Mouse (Mus musculus) thymus, adult 2 months (tissue): ENCODE results near the gene Olfr591. TPM values are rescaled to one million over a fixed set of nuclear protein-coding genes. Genes with fewer than 3 reads are reported as not detected.

Source experiments
- DNase-seq: peaks from one replicate; pipeline ENCODE4 v3.0.0; 2021
- H3K27ac ChIP-seq: fragments of 200-500 bp; 2 replicates; pipeline ENCODE4 v1.5.1; 2012; ENCODE audit warnings: low read length, control low read depth; ENCODE audit not compliant: control insufficient read depth, insufficient read depth
- H3K27me3 ChIP-seq: fragments of 200-500 bp; 2 replicates; pipeline ENCODE4 v1.6.1; 2012; ENCODE audit warnings: mild to moderate bottlenecking, low read length, moderate library complexity, mixed read lengths; ENCODE audit not compliant: control insufficient read depth, insufficient read depth
- H3K36me3 ChIP-seq: fragments of 200-500 bp; 2 replicates; pipeline ENCODE4 v1.6.1; 2012; ENCODE audit warnings: mild to moderate bottlenecking, low read length, moderate library complexity; ENCODE audit not compliant: control insufficient read depth, insufficient read depth
- H3K4me1 ChIP-seq: fragments of 200-500 bp; replicated peaks from 2 replicates; pipeline ENCODE4 v1.6.1; 2012; ENCODE audit warnings: low read length; ENCODE audit not compliant: control insufficient read depth, insufficient read depth
- H3K4me3 ChIP-seq: fragments of 200-500 bp; 2 replicates; pipeline ENCODE4 v1.5.1; 2012; ENCODE audit warnings: mild to moderate bottlenecking, low read length, control low read depth, moderate library complexity; ENCODE audit not compliant: control insufficient read depth, insufficient read depth
- CTCF ChIP-seq: fragments of 200-500 bp; IDR thresholded peaks from 2 replicates; pipeline ENCODE4 v1.5.1; 2012; ENCODE audit warnings: mild to moderate bottlenecking, control low read depth, low read length, moderate library complexity, borderline replicate concordance; ENCODE audit not compliant: control insufficient read depth, poor library complexity, insufficient read depth; ENCODE audit errors: extremely low read depth
- POLR2A ChIP-seq: fragments of 200-500 bp; IDR thresholded peaks from 2 replicates; pipeline ENCODE4 v1.6.1; 2012; ENCODE audit warnings: mild to moderate bottlenecking, low read length, control low read depth, moderate library complexity; ENCODE audit not compliant: control insufficient read depth, poor library complexity, insufficient read depth; ENCODE audit errors: extremely low read depth
- WGBS: fragments of 180-500 bp; shearing (Covaris S2); methylation state at CpG from one replicate; pipeline ENCODE4 v1.1.7; 2018; 5-methylcytosine and 5-hydroxymethylcytosine counted together
- polyA plus RNA-seq: library from polyadenylated mRNA; depleted of rRNA; stranded (reverse); fragments of >200 nt; gene quantifications from 2 replicates; pipeline ENCODE4 v1.2.3, GENCODE M21; 2012; rRNA removed

Olfr591 gene
- polyA plus RNA-seq, 1 experiment, result not detected

GRCm38 (mm10) chr7:103140579-103140978 lies 37.6 kb downstream of the Olfr591 start, which contains the start of gene Olfr588-ps1:
Olfr588-ps1 (plus strand) TSS chr7:103140879.
- Histone ChIP-seq H3K36me3 (no peaks in the 10 kb centered on the region), H3K4me3 (no peak within 1 kb of the TSS), H3K27me3 (no peaks in the 10 kb centered on the region), H3K4me1 (no peaks in the 10 kb centered on the region), H3K27ac (no peak within 1 kb of the TSS)
- TF ChIP-seq POLR2A (no peak), CTCF (no peak)
- DNase-seq, result no peak
- 87% methylated on average over 1 of the region's 1 CpGs for WGBS

- DNase-seq, result no peak
- no peak for TF ChIP-seq CTCF
- no peak for TF ChIP-seq POLR2A
- 97% methylated on average over 3 of the region's 3 CpGs for WGBS
- no peak within 1 kb of the TSS for H3K27ac ChIP-seq
- H3K4me3 ChIP-seq, result no peak within 1 kb of the TSS
- no peaks in the 10 kb centered on the region for H3K36me3 ChIP-seq
- H3K4me1 ChIP-seq, result no peaks in the 10 kb centered on the region
- H3K27me3 ChIP-seq, result no peaks in the 10 kb centered on the region
Measured at GRCm38 (mm10) chr7:103125538-103125937, 52.6 kb downstream of the Olfr591 start, which contains the start of gene Olfr586. Olfr586 (minus strand) TSS chr7:103125638.

DNA sequence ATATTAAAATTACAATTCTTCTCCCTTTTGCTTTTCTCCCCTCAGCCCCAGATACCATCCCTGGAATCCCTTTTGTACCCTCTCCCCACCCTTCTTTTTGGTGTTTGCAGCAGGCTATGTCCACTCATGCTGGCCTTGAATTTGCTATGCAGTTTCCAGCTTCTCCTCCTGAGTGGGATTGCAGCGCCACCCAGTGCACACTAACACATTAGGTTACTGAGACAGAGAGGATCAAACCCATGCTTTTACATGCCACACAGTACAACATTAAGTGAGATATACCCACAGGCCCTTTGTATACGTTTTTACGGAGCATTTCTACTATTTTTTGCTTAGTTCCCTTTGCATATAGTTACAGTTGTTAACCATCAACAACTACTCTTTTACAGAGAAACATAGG lies 58.7 kb downstream of the Olfr591 start:
- no peak for TF ChIP-seq CTCF
- no peak for TF ChIP-seq POLR2A
- H3K27me3 ChIP-seq, result no peaks in the 10 kb centered on the region
- no peak for DNase-seq
- H3K4me3 ChIP-seq, result no peak overlapping the region
- no peaks in the 10 kb centered on the region for H3K36me3 ChIP-seq
- 73% methylated on average over 3 of the region's 3 CpGs for WGBS
- H3K27ac ChIP-seq, result no peak overlapping the region
- H3K4me1 ChIP-seq, result no peaks in the 10 kb centered on the region

Other genes starting within 250 kb of the Olfr591 start
- not detected in 2 replicates for gene Olfr573-ps1, start 235.8 kb downstream of the Olfr591 start, polyA plus RNA-seq
- not detected in 2 replicates for gene Olfr574, start 229.9 kb downstream of the Olfr591 start, polyA plus RNA-seq
- not detected in 2 replicates for gene Olfr575, start 219.6 kb downstream of the Olfr591 start, polyA plus RNA-seq
- gene Olfr576, start 215.7 kb downstream of the Olfr591 start, polyA plus RNA-seq, result not detected in 2 replicates
- not detected in 2 replicates for gene Olfr577, start 202.4 kb downstream of the Olfr591 start, polyA plus RNA-seq
- gene Olfr578, start 189.0 kb downstream of the Olfr591 start, polyA plus RNA-seq, result not detected in 2 replicates
- not detected in 2 replicates for gene Olfr582, start 140.3 kb downstream of the Olfr591 start, polyA plus RNA-seq
- gene Olfr583, start 127.0 kb downstream of the Olfr591 start, polyA plus RNA-seq, result not detected in 2 replicates
- not detected in 2 replicates for gene Olfr584, start 96.5 kb downstream of the Olfr591 start, polyA plus RNA-seq
- gene Olfr585, start 80.6 kb downstream of the Olfr591 start, polyA plus RNA-seq, result not detected in 2 replicates
- not detected in 2 replicates for gene Olfr586, start 52.7 kb downstream of the Olfr591 start, polyA plus RNA-seq
- gene Olfr588-ps1, start 37.5 kb downstream of the Olfr591 start, polyA plus RNA-seq, result not detected in 2 replicates
- gene Olfr589, start 22.0 kb downstream of the Olfr591 start, polyA plus RNA-seq, result not detected in 2 replicates
- gene Olfr592, start 6.5 kb upstream of the Olfr591 start, polyA plus RNA-seq, result not detected in 2 replicates
- gene Olfr593, start 33.5 kb upstream of the Olfr591 start, polyA plus RNA-seq, result not detected in 2 replicates
- not detected in 2 replicates for gene Olfr594, start 38.7 kb upstream of the Olfr591 start, polyA plus RNA-seq
- gene Usp17ld, start 74.2 kb upstream of the Olfr591 start, polyA plus RNA-seq, result not detected in 2 replicates
- gene Olfr596, start 127.3 kb upstream of the Olfr591 start, polyA plus RNA-seq, result not detected in 2 replicates
- not detected in 2 replicates for gene Olfr597, start 138.0 kb upstream of the Olfr591 start, polyA plus RNA-seq
- gene Olfr598, start 145.2 kb upstream of the Olfr591 start, polyA plus RNA-seq, result not detected in 2 replicates
- gene Olfr599, start 157.6 kb upstream of the Olfr591 start, polyA plus RNA-seq, result not detected in 2 replicates
- gene Olfr600, start 171.3 kb upstream of the Olfr591 start, polyA plus RNA-seq, result not detected in 2 replicates
- gene Olfr601, start 184.3 kb upstream of the Olfr591 start, polyA plus RNA-seq, result not detected in 2 replicates
- gene Olfr603, start 207.8 kb upstream of the Olfr591 start, polyA plus RNA-seq, result not detected in 2 replicates
- gene Usp17lc, start 236.7 kb upstream of the Olfr591 start, polyA plus RNA-seq, result 0.13 TPM in 1 of 2 replicates, not detected in the other